ENCODE assay signal across 16 mouse cellular contexts in genomic region chr8:11327722-11328417, GRCm38 (mm10). TPM values are rescaled to one million over a fixed set of nuclear protein-coding genes. Genes with fewer than 3 reads are reported as not detected.
A peak's percentile ranks its signal among the peaks of the same experiment; 100 is the strongest.
DNase-seq lines count a peak whose midpoint lies in the region; ATAC-seq and TF ChIP-seq lines count a peak whose summit lies in the region.
"Had no signal": no experiment of that assay in that cellular context is flagged by ENCODE, and none has a peak within 500 bp of the region (broad histone marks: within the 10 kb centered on the region; RNA-seq: fewer than 3 reads in every experiment).

No protein-coding gene starts in this region.

- TF ChIP-seq CTCF in lung, embryonic 14.5 days (IDR thresholded peaks at IDR 0.05; ENCODE audit: low read depth): no peak

- WGBS in heart, embryonic 12.5 days: 54% methylated on average over 5 of the region's 5 CpGs
- 32% methylated on average over 5 of the region's 5 CpGs for WGBS in lung, embryonic 14.5 days
- WGBS in embryonic facial prominence, embryonic 15.5 days: 38% methylated on average over 5 of the region's 5 CpGs
- 29% methylated on average over 5 of the region's 5 CpGs for whole genome bisulfite sequencing in stomach, embryonic 14.5 days

- H3K9ac ChIP-seq in heart, embryonic 12.5 days: no peak overlapping the region; the same call in 1 of the 2 replicates
- H3K9ac ChIP-seq in lung, embryonic 14.5 days: no peak overlapping the region
- no peak overlapping the region for H3K9ac ChIP-seq in embryonic facial prominence, embryonic 15.5 days
- H3K9ac ChIP-seq in stomach, embryonic 14.5 days (replicated peaks; ENCODE audit: low read depth, low read length): no peak overlapping the region
- H3K9ac ChIP-seq: hindbrain, embryonic 12.5 days had no signal

- H3K27ac ChIP-seq in heart, embryonic 12.5 days (ENCODE audit: poor library complexity, severe bottlenecking): peak overlapping the region; percentile 83
- H3K27ac ChIP-seq in lung, embryonic 14.5 days (ENCODE audit: low read depth): peak overlapping the region; percentile 16; the same call in 1 of the 2 replicates
- H3K27ac ChIP-seq in embryonic facial prominence, embryonic 15.5 days (replicated peaks): peak overlapping the region; percentile 48
- peak overlapping the region; percentile 66; the same call in 1 of the 2 replicates for H3K27ac ChIP-seq in stomach, embryonic 14.5 days (ENCODE audit: low read length)
- H3K27ac ChIP-seq: hindbrain, embryonic 12.5 days; layer of hippocampus, adult 2 months; macrophage had no signal

- no peaks in the 10 kb centered on the region for H3K36me3 ChIP-seq in heart, embryonic 12.5 days
- no peaks in the 10 kb centered on the region for H3K36me3 ChIP-seq in lung, embryonic 14.5 days (ENCODE audit: insufficient read depth)
- no peaks in the 10 kb centered on the region for H3K36me3 ChIP-seq in embryonic facial prominence, embryonic 15.5 days
- H3K36me3 ChIP-seq in stomach, embryonic 14.5 days (ENCODE audit: control insufficient read depth, insufficient read depth, low read length): no peaks in the 10 kb centered on the region
- H3K36me3 ChIP-seq: hindbrain, embryonic 12.5 days had no signal

- no peak overlapping the region for H3K4me2 ChIP-seq in heart, embryonic 12.5 days
- H3K4me2 ChIP-seq in lung, embryonic 14.5 days: no peak overlapping the region
- H3K4me2 ChIP-seq in embryonic facial prominence, embryonic 15.5 days (replicated peaks): no peak overlapping the region
- H3K4me2 ChIP-seq in stomach, embryonic 14.5 days (replicated peaks; ENCODE audit: low read depth, low read length): no peak overlapping the region
- H3K4me2 ChIP-seq: hindbrain, embryonic 12.5 days had no signal

- H3K4me1 ChIP-seq in heart, embryonic 12.5 days (replicated peaks): peaks cover 83% of the 10 kb centered on the region
- H3K4me1 ChIP-seq in lung, embryonic 14.5 days (ENCODE audit: insufficient read depth): peaks cover 11% of the 10 kb centered on the region; the same call in 1 of the 2 replicates
- peaks cover 33% of the 10 kb centered on the region for H3K4me1 ChIP-seq in embryonic facial prominence, embryonic 15.5 days
- H3K4me1 ChIP-seq in stomach, embryonic 14.5 days (ENCODE audit: control insufficient read depth, insufficient read depth, low read length): peaks cover 12% of the 10 kb centered on the region; the same call in 1 of the 2 replicates

- H3K9me3 ChIP-seq in heart, embryonic 12.5 days (replicated peaks): no peaks in the 10 kb centered on the region
- H3K9me3 ChIP-seq in lung, embryonic 14.5 days (ENCODE audit: low read depth, low read length): no peaks in the 10 kb centered on the region
- no peaks in the 10 kb centered on the region for H3K9me3 ChIP-seq in embryonic facial prominence, embryonic 15.5 days (replicated peaks)
- H3K9me3 ChIP-seq in stomach, embryonic 14.5 days (ENCODE audit: control insufficient read depth, low read depth, low read length): no peaks in the 10 kb centered on the region
- H3K9me3 ChIP-seq: hindbrain, embryonic 12.5 days had no signal

- H3K27me3 ChIP-seq in heart, embryonic 12.5 days (replicated peaks): no peaks in the 10 kb centered on the region
- H3K27me3 ChIP-seq in lung, embryonic 14.5 days (ENCODE audit: insufficient read depth, low read length): no peaks in the 10 kb centered on the region
- H3K27me3 ChIP-seq in embryonic facial prominence, embryonic 15.5 days: no peaks in the 10 kb centered on the region
- no peaks in the 10 kb centered on the region for H3K27me3 ChIP-seq in stomach, embryonic 14.5 days (ENCODE audit: control insufficient read depth, insufficient read depth, low read length)
- H3K27me3 ChIP-seq: hindbrain, embryonic 12.5 days had no signal

- no peak for DNase-seq in heart, adult 18-20 months
- no peak for DNase-seq in lung, embryonic 14.5 days
- DNase-seq in lung, postnatal 25 days (ENCODE audit: low spot score): no peak
- DNase-seq in layer of hippocampus, postnatal 25 days (ENCODE audit: extremely low spot score in 1 of 2, low spot score in 1 of 2): no peak
- DNase-seq: adrenal gland, adult 8-10 months; left cerebral cortex, postnatal 4 days; right cerebral cortex, postnatal 14 days; thymus, postnatal 36 days had no signal

- ATAC-seq in heart, embryonic 12.5 days (ENCODE audit: insufficient number of reproducible peaks, low FRiP score): no peak
- ATAC-seq in lung, embryonic 14.5 days (ENCODE audit: insufficient read depth): no peak
- no peak for ATAC-seq in embryonic facial prominence, embryonic 15.5 days (ENCODE audit: insufficient number of reproducible peaks, low FRiP score, low TSS enrichment, low read depth)
- ATAC-seq in stomach, embryonic 14.5 days (ENCODE audit: insufficient number of reproducible peaks, insufficient read depth, low FRiP score, low read depth): 0 out of 2 replicates have a peak, but pooled peaks have one; percentile 14
- no peak for ATAC-seq in CD4-positive, CD25-positive, alpha-beta regulatory T cell, adult 4 months

- H3K4me3 ChIP-seq in heart, embryonic 12.5 days: no peak overlapping the region
- H3K4me3 ChIP-seq in lung, embryonic 14.5 days (ENCODE audit: low read depth, low read length): no peak overlapping the region
- no peak overlapping the region for H3K4me3 ChIP-seq in embryonic facial prominence, embryonic 15.5 days (replicated peaks)
- H3K4me3 ChIP-seq in stomach, embryonic 14.5 days (ENCODE audit: low read depth, low read length): no peak overlapping the region
- H3K4me3 ChIP-seq: hindbrain, embryonic 12.5 days; layer of hippocampus, adult 2 months had no signal

RNA-seq across cellular contexts. Expression of gene Col4a1, which starts 15.2 kb away (rescaled TPM):
- 240 and 249 TPM in 2 replicates for polyA plus RNA-seq in heart, embryonic 12.5 days (2016; fragmentation: Nextera tagmentation; extraction: Ambion mirVana)
- total RNA-seq in heart, adult 18-20 months (2021): 100 to 1,000 TPM; 217 to 274 TPM
- polyA plus RNA-seq in lung, embryonic 14.5 days (2014; fragmentation: Nextera tagmentation; extraction: Ambion mirVana): 372 and 389 TPM in 2 replicates
- 200 and 216 TPM in 2 replicates for polyA plus RNA-seq in embryonic facial prominence, embryonic 15.5 days (2015; fragmentation: Nextera tagmentation; extraction: Ambion mirVana)
- polyA plus RNA-seq in stomach, embryonic 14.5 days (2014; fragmentation: Nextera tagmentation; extraction: Ambion mirVana): 216 and 233 TPM in 2 replicates
- polyA plus RNA-seq in CD4-positive, CD25-positive, alpha-beta regulatory T cell, adult 4 months (2017; shearing (Covaris generic)): under 1 TPM in 1 of 2 experiments, not detected in 1; 0.22 TPM
- total RNA-seq in layer of hippocampus, postnatal 25 days (2021): 10 to 100 TPM; 46.0 to 60.0 TPM
- total RNA-seq: neutrophil, adult 5-6 weeks had no signal

RNA-seq across cellular contexts. Expression of gene Col4a2, which starts 15.3 kb away (rescaled TPM):
- polyA plus RNA-seq in heart, embryonic 12.5 days (2016; fragmentation: Nextera tagmentation; extraction: Ambion mirVana): 117 and 129 TPM in 2 replicates
- 100 to 1,000 TPM; 127 to 140 TPM for total RNA-seq in heart, adult 18-20 months (2021)
- 103 and 111 TPM in 2 replicates for polyA plus RNA-seq in lung, embryonic 14.5 days (2014; fragmentation: Nextera tagmentation; extraction: Ambion mirVana)
- polyA plus RNA-seq in embryonic facial prominence, embryonic 15.5 days (2015; fragmentation: Nextera tagmentation; extraction: Ambion mirVana): 86.9 and 93.4 TPM in 2 replicates
- 57.1 and 63.8 TPM in 2 replicates for polyA plus RNA-seq in stomach, embryonic 14.5 days (2014; fragmentation: Nextera tagmentation; extraction: Ambion mirVana)
- polyA plus RNA-seq in CD4-positive, CD25-positive, alpha-beta regulatory T cell, adult 4 months (2017; shearing (Covaris generic)): not detected
- 10 to 100 TPM; 45.6 to 61.2 TPM for total RNA-seq in layer of hippocampus, postnatal 25 days (2021)
- total RNA-seq: neutrophil, adult 5-6 weeks had no signal

Comparison
In these comparisons a context has a peak if more than half of its experiments do, and no peak if none do; other contexts are left out.
1. H3K27ac ChIP-seq: peak in every context shown above with its lines; median percentile 83 in heart, embryonic 12.5 days; 66 in stomach, embryonic 14.5 days; 48 in embryonic facial prominence, embryonic 15.5 days; 16 in lung, embryonic 14.5 days.
2. RNA of gene Col4a1, which starts 15.2 kb away (polyA plus RNA-seq): 372 to 389 TPM in lung, embryonic 14.5 days, 240 to 249 TPM in heart, embryonic 12.5 days, 216 to 233 TPM in stomach, embryonic 14.5 days and 200 to 216 TPM in embryonic facial prominence, embryonic 15.5 days; 0.22 TPM in CD4-positive, CD25-positive, alpha-beta regulatory T cell, adult 4 months; every median in the first group is over 100 times any median in the second.
3. RNA of gene Col4a2, which starts 15.3 kb away (polyA plus RNA-seq): 117 to 129 TPM in heart, embryonic 12.5 days, 103 to 111 TPM in lung, embryonic 14.5 days, 86.9 to 93.4 TPM in embryonic facial prominence, embryonic 15.5 days and 57.1 to 63.8 TPM in stomach, embryonic 14.5 days; not detected in CD4-positive, CD25-positive, alpha-beta regulatory T cell, adult 4 months; every median in the first group is over 10 times any median in the second.